Mouse (Mus musculus) brain, embryonic 14.5 days (tissue): ENCODE data around the gene Olfr1256. TPM values are rescaled to one million over a fixed set of nuclear protein-coding genes. Genes with fewer than 3 reads are reported as not detected.

Experiments
- DNase-seq: peaks from one replicate; pipeline ENCODE4 v3.0.0-alpha.2; 2011; ENCODE audit warnings: low read depth
- CTCF ChIP-seq: fragments of 200-500 bp; IDR thresholded peaks from 2 replicates; pipeline ENCODE4 v1.5.1; 2012; ENCODE audit warnings: inconsistent platforms, mild to moderate bottlenecking, moderate library complexity, borderline replicate concordance; ENCODE audit not compliant: insufficient read depth, insufficient read length; ENCODE audit errors: extremely low read depth
- POLR2A ChIP-seq: fragments of 200-500 bp; IDR thresholded peaks from 2 replicates; pipeline ENCODE4 v1.6.1; 2012; ENCODE audit warnings: mild to moderate bottlenecking, inconsistent platforms, borderline replicate concordance; ENCODE audit not compliant: poor library complexity, insufficient read depth, insufficient read length, severe bottlenecking; ENCODE audit errors: extremely low read depth
- polyA plus RNA-seq: library from polyadenylated mRNA; depleted of rRNA; stranded (reverse); fragments of >200 nt; gene quantifications from 2 replicates; pipeline ENCODE4 v1.2.3, GENCODE M21; 2012; rRNA removed

Gene Olfr1256
- not detected in 2 replicates for polyA plus RNA-seq

- DNase-seq, result no peak
- TF ChIP-seq POLR2A (no peak), CTCF (no peak)
Measured at GRCm38 (mm10) chr2:89841455-89841854, at the start of gene Olfr1256. Gene Olfr1256, minus strand, starts transcription at chr2:89841555.

GRCm38 (mm10) chr2:89878137-89878536 lies 36.8 kb upstream of the Olfr1256 start, which contains the start of gene Olfr1257:
Gene Olfr1257, plus strand, starts transcription at chr2:89878437.
- DNase-seq, result no peak

GRCm38 (mm10) chr2:89849230-89849629 lies 7.9 kb upstream of the Olfr1256 start:
- TF ChIP-seq POLR2A (no peak), CTCF (no peak)

More at GRCm38 (mm10) chr2:89878137-89878536, 36.8 kb upstream of the Olfr1256 start, which contains the start of gene Olfr1257:
- TF ChIP-seq POLR2A (no peak), CTCF (no peak)

GRCm38 (mm10) chr2:89848105-89848504 lies 6.8 kb upstream of the Olfr1256 start, which contains the start of gene Olfr48:
Gene Olfr48, minus strand, starts transcription at chr2:89848205.
- DNase-seq, result no peak
- TF ChIP-seq CTCF, result no peak

More at GRCm38 (mm10) chr2:89849230-89849629, 7.9 kb upstream of the Olfr1256 start:
- no peak for DNase-seq

GRCm38 (mm10) chr2:89820216-89820615 lies 21.1 kb downstream of the Olfr1256 start:
- no peak for DNase-seq
- TF ChIP-seq CTCF (no peak), POLR2A (no peak)

GRCm38 (mm10) chr2:89811751-89812150 lies 29.6 kb downstream of the Olfr1256 start, which contains the start of gene Olfr1255:
Gene Olfr1255, plus strand, starts transcription at chr2:89812051.
- no peak for TF ChIP-seq CTCF
- no peak for TF ChIP-seq POLR2A
- no peak for DNase-seq

GRCm38 (mm10) chr2:89810751-89811150 lies 30.6 kb downstream of the Olfr1256 start:
- TF ChIP-seq POLR2A, result no peak
- DNase-seq, result no peak

GRCm38 (mm10) chr2:89799583-89799982 lies 41.8 kb downstream of the Olfr1256 start:
- TF ChIP-seq CTCF (no peak), POLR2A (no peak)
- no peak for DNase-seq

GRCm38 (mm10) chr2:89793519-89793918 lies 47.8 kb downstream of the Olfr1256 start, which contains the start of gene Olfr1254:
Gene Olfr1254, minus strand, starts transcription at chr2:89793619.
- TF ChIP-seq CTCF (no peak), POLR2A (no peak)
- DNase-seq, result no peak

Other genes starting within 250 kb of the Olfr1256 start
- not detected in 2 replicates for gene Olfr1246, start 248.4 kb downstream of the Olfr1256 start, polyA plus RNA-seq
- gene Olfr1247, start 227.4 kb downstream of the Olfr1256 start, polyA plus RNA-seq, result not detected in 2 replicates
- not detected in 2 replicates for gene Olfr1248, start 223.3 kb downstream of the Olfr1256 start, polyA plus RNA-seq
- gene Olfr1249, start 206.6 kb downstream of the Olfr1256 start, polyA plus RNA-seq, result not detected in 2 replicates
- not detected in 2 replicates for gene Olfr1250, start 180.1 kb downstream of the Olfr1256 start, polyA plus RNA-seq
- gene Olfr1251, start 169.6 kb downstream of the Olfr1256 start, polyA plus RNA-seq, result not detected in 2 replicates
- gene Olfr1252, start 116.5 kb downstream of the Olfr1256 start, polyA plus RNA-seq, result not detected in 2 replicates
- gene Olfr1253, start 84.5 kb downstream of the Olfr1256 start, polyA plus RNA-seq, result not detected in 2 replicates
- not detected in 2 replicates for gene Olfr1254, start 47.9 kb downstream of the Olfr1256 start, polyA plus RNA-seq
- not detected in 2 replicates for gene Olfr1255, start 29.5 kb downstream of the Olfr1256 start, polyA plus RNA-seq
- 0.07 and 0.13 TPM in 2 replicates for gene Olfr48, start 6.7 kb upstream of the Olfr1256 start, polyA plus RNA-seq
- gene Olfr1257, start 36.9 kb upstream of the Olfr1256 start, polyA plus RNA-seq, result not detected in 2 replicates
- gene Olfr1258, start 85.8 kb upstream of the Olfr1256 start, polyA plus RNA-seq, result not detected in 2 replicates
- gene Olfr1259, start 107.1 kb upstream of the Olfr1256 start, polyA plus RNA-seq, result not detected in 2 replicates
- gene Olfr1260, start 132.8 kb upstream of the Olfr1256 start, polyA plus RNA-seq, result not detected in 2 replicates
- not detected in 2 replicates for gene Olfr1261, start 149.7 kb upstream of the Olfr1256 start, polyA plus RNA-seq
- gene Olfr1262, start 158.6 kb upstream of the Olfr1256 start, polyA plus RNA-seq, result not detected in 2 replicates
- gene Olfr1263, start 170.6 kb upstream of the Olfr1256 start, polyA plus RNA-seq, result not detected in 2 replicates
- not detected in 2 replicates for gene Olfr1264, start 184.0 kb upstream of the Olfr1256 start, polyA plus RNA-seq
- not detected in 2 replicates for gene Olfr1265, start 193.8 kb upstream of the Olfr1256 start, polyA plus RNA-seq
- gene Olfr140, start 222.0 kb upstream of the Olfr1256 start, polyA plus RNA-seq, result not detected in 2 replicates